Mouse (Mus musculus) ES-E14 (cell line): ENCODE results near the gene B4galnt3. TPM values are rescaled to one million over a fixed set of nuclear protein-coding genes. Genes with fewer than 3 reads are reported as not detected.

Experiments used
- DNase-seq: peaks from one replicate; pipeline ENCODE4 v3.0.0-alpha.2; 2013; ENCODE audit warnings: low read depth, low spot score
- H3K27ac ChIP-seq: 2 replicates; pipeline ENCODE4 v1.5.1; 2012; ENCODE audit warnings: low read depth, mild to moderate bottlenecking, low read length, moderate library complexity, mixed read lengths; ENCODE audit not compliant: poor library complexity, insufficient read depth, severe bottlenecking
- H3K36me3 ChIP-seq: 2 replicates; pipeline ENCODE4 v1.6.1; 2012; ENCODE audit warnings: mild to moderate bottlenecking, low read length, moderate library complexity, mixed read lengths; ENCODE audit not compliant: control insufficient read depth, poor library complexity, insufficient read depth, severe bottlenecking
- H3K4me1 ChIP-seq, 2 experiments: fragments of 150-350 bp in 1 of 2; sonication (generic) in 1 of 2; 2 replicates each; pipeline ENCODE4 v1.6.1; 2012; ENCODE audit warnings: low read length in 2 of 2, mild to moderate bottlenecking in 1 of 2, mixed read lengths in 1 of 2; ENCODE audit not compliant: control insufficient read depth in 2 of 2, insufficient read depth in 2 of 2, poor library complexity in 1 of 2
- H3K4me3 ChIP-seq, 2 experiments: fragments of 150-350 bp in 1 of 2; sonication (generic) in 1 of 2; 2 replicates each; pipeline ENCODE4 v1.5.1; 2012; ENCODE audit warnings: low read length in 2 of 2, low read depth in 1 of 2, mild to moderate bottlenecking in 1 of 2, mixed read lengths in 1 of 2; ENCODE audit not compliant: insufficient read depth in 1 of 2, poor library complexity in 1 of 2, severe bottlenecking in 1 of 2
- H3K9ac ChIP-seq: 2 replicates; pipeline ENCODE4 v1.6.1; 2012; ENCODE audit warnings: low read depth, mild to moderate bottlenecking, low read length, mixed read lengths; ENCODE audit not compliant: poor library complexity, insufficient read depth, severe bottlenecking
- H3K9me3 ChIP-seq: fragments of 150-350 bp; sonication (generic); 2 replicates; pipeline ENCODE4 v1.6.1; 2012; ENCODE audit warnings: low read depth, mild to moderate bottlenecking, low read length; ENCODE audit not compliant: control insufficient read depth, insufficient read depth
- CHD2 ChIP-seq: IDR thresholded peaks from 2 replicates; pipeline ENCODE4 v1.6.1; 2014; ENCODE audit warnings: mild to moderate bottlenecking, low read depth, low read length, inconsistent platforms
- HCFC1 ChIP-seq: IDR thresholded peaks from 2 replicates; pipeline ENCODE4 v1.6.1; 2012; ENCODE audit warnings: low read length, inconsistent platforms, borderline replicate concordance; ENCODE audit not compliant: insufficient read depth
- MAFK ChIP-seq: IDR thresholded peaks from 2 replicates; pipeline ENCODE4 v1.6.1; 2014; ENCODE audit warnings: mild to moderate bottlenecking, low read depth, low read length, inconsistent platforms; ENCODE audit not compliant: insufficient read depth
- ZC3H11A ChIP-seq: IDR thresholded peaks from 2 replicates; pipeline ENCODE4 v1.6.1; 2012; ENCODE audit warnings: low read depth, mild to moderate bottlenecking, inconsistent platforms, low read length, borderline replicate concordance
- ZNF384 ChIP-seq: IDR thresholded peaks from 2 replicates; pipeline ENCODE4 v1.6.1; 2012; ENCODE audit warnings: low read depth, low read length, inconsistent platforms
- in situ Hi-C, 2 experiments: fragments of 600-800 bp; cut with MboI; formaldehyde crosslinking; loops; one replicate each; pipeline ENCODE4 v1.15.1; 2025; ENCODE audit warnings: low sequenced_read_pairs in 2 of 2, inconsistent platforms in 1 of 2; ENCODE audit not compliant: unreplicated experiment in 2 of 2
- total RNA-seq: library from RNA; depleted of rRNA; stranded (reverse); fragments of 300-350 nt; gene quantifications from 2 replicates; pipeline ENCODE4 v1.2.3, GENCODE M21; 2012

Gene B4galnt3
- total RNA-seq, 1 experiment = 34.1 TPM

DNA sequence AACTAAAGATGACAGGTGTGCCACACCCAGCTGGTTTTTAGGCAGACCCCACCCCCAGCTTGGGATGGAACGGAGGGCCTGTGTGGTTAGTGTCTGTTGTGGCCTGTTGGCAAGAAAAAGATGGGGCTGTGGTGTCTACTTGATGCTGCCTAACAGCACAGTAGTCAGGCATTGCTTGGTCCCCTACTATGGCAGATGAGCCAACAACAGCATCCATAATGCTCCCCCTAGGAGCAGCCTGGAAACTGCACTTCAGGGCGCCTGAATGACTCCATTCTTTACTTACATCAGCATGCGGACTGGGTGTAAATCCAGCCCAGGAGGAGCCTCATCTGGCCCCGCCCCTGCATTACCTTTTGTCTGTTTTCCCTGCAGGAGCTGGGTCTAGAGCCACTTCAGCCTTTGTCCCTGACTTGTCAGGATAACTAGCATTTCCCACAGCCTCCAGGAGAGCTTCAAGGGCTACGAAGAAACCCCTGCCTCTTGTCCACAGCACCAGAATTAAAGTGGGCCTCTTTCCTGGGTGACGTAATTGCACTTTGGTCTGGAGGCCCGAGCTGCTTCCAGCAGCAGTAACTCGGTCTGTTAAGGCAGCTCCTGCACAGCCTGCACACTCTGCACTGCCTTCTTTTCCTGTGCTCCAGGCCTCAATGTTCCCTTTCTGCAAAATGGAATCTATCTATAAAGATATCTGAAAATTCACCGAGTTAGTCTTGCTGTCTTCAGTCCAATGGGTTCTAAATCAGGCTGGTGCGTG lies 94.5 kb downstream of the B4galnt3 start:
- Histone ChIP-seq H3K9me3 (no peaks in the 10 kb centered on the region), H3K9ac (no peak overlapping the region), H3K36me3 (peaks cover 6% of the 10 kb centered on the region; the same call in 1 of the 2 replicates), H3K4me1 (peaks cover 0 to 13% of the 10 kb centered on the region in 2 experiments; a peak in 1 of 4 replicates), H3K27ac (no peak overlapping the region), H3K4me3 (no peak overlapping the region)
- TF ChIP-seq ZNF384 (no peak), CHD2 (no peak), HCFC1 (no peak), ZC3H11A (0 out of 2 replicates have a peak, but pooled peaks have one; percentile 5), MAFK (no peak)
- peak; percentile 84 for DNase-seq
- in situ Hi-C loops = loop anchor here (10.0 to 25.0 kb wide), 3 partner anchors 265 to 715 kb away; partner anchors contain the start of gene Fbxl14 (in 1 of the 2)

DNA sequence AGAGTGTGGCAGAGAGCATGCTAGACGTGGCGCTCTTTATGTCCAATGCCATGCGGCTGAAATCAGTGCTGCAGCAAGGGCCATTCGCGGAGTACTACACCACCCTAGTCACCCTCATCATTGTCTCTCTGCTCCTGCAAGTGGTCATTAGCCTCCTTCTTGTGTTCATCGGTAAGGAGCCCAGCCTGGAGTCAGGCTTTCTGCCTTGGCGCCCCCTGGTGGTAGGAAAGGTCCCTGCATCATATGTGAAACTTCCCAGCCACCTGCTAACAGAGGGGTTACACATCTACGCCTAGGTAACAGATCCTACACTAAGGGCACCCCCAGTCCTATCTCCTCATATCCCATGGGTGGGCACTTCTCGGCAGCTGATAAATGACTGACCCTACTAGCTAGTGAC lies 96.4 kb downstream of the B4galnt3 start:
- H3K36me3 ChIP-seq = no peaks in the 10 kb centered on the region
- TF ChIP-seq ZC3H11A = peak; percentile 76; the same call in 1 of the 2 replicates
- TF ChIP-seq CHD2 = no peak
- H3K9ac ChIP-seq = no peak overlapping the region
- peaks cover 0 to 17% of the 10 kb centered on the region in 2 experiments; a peak in 1 of 4 replicates for H3K4me1 ChIP-seq
- H3K27ac ChIP-seq = no peak overlapping the region
- no peak overlapping the region for H3K4me3 ChIP-seq
- no peak for DNase-seq
- in situ Hi-C loops = loop anchor here (10.0 to 25.0 kb wide), 3 partner anchors 263 to 713 kb away; partner anchors contain the start of gene Fbxl14 (in 1 of the 2)
- no peaks in the 10 kb centered on the region for H3K9me3 ChIP-seq

- no peak overlapping the region for H3K4me3 ChIP-seq
- TF ChIP-seq ZC3H11A = 0 out of 2 replicates have a peak, but pooled peaks have one; percentile 36
- TF ChIP-seq HCFC1 = no peak
- no peak overlapping the region for H3K9ac ChIP-seq
- H3K4me1 ChIP-seq = peaks cover 0 to 19% of the 10 kb centered on the region in 2 experiments; a peak in 2 of 4 replicates
- DNase-seq = peak; percentile 68
- H3K27ac ChIP-seq = no peak overlapping the region
- no peaks in the 10 kb centered on the region for H3K9me3 ChIP-seq
- H3K36me3 ChIP-seq = no peaks in the 10 kb centered on the region
- in situ Hi-C loops = loop anchor here (10.0 to 25.0 kb wide), 3 partner anchors 262 to 712 kb away; partner anchors contain the start of gene Fbxl14 (in 1 of the 2)
These were observed 97.5 kb downstream of the B4galnt3 start for GRCm38 (mm10) chr6:120196837-120197236.

DNA sequence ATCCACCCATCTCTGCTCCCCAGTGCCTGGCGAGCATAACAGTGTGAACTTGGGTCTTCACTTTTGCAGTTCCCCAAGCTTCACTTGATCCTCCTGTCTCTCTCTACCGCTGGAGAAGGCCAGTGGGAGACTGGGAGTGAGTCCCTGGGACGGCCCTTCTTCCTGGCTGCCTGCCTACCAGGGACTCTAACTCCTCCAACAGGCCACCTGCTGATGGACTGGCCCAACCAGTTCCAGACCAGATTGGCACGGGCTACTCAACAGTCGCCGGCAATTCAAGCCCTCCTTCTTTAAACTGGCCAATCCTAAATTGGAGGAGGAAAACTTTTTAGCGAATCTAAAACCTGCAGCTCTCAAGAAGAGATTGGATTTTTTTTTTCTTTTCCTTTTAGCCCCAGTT lies 99.4 kb downstream of the B4galnt3 start:
- Histone ChIP-seq H3K9me3 (no peaks in the 10 kb centered on the region), H3K36me3 (no peaks in the 10 kb centered on the region), H3K4me3 (no peak overlapping the region), H3K4me1 (peaks cover 2 to 25% of the 10 kb centered on the region in 2 experiments; a peak in 3 of 4 replicates), H3K27ac (no peak overlapping the region), H3K9ac (no peak overlapping the region)
- in situ Hi-C loops = loop anchor here (5.0 to 25.0 kb wide), 4 partner anchors 193 to 710 kb away; partner anchors contain the start of gene Fbxl14 (in 1 of the 2)
- DNase-seq = no peak
- no peak for TF ChIP-seq HCFC1
- TF ChIP-seq CHD2 = no peak
- TF ChIP-seq ZNF384 = no peak
- TF ChIP-seq MAFK = no peak
- no peak for TF ChIP-seq ZC3H11A
